Mouse (Mus musculus): Measurements from ENCODE around the gene Slc28a1.
A peak's percentile ranks its signal among the peaks of the same experiment; 100 is the strongest.

The Slc28a1 gene

DNA sequence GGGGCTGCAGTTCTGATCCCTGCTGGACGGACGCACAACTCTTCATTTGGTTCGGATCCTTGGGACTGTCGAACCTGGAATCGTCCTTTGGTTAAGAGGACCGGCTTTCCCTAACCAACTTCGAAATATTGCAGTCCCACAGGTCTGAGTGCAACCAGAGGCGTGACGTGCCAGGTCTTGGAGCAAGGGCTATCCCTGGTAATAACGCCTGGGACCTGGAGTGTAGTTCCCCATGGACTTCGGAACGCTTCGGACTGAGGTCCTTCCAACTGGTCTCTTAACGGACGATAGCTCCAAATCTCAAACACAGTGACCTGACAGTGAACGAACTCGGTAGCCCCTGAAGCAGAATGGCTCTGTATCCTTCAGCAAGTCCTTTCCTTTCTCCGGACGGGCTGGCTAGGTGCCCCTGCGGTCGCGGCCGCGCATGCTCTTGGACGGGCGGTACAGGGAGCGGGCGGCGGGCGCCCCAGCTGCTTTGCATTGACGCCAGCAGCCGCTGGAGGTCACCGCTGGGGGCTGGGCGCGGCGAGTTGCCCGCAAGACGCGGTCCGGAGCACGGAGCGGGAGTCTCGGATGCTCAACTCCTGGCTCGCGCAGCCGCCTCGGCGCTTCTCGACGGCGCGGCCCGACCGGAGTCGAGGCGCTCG lies 98.2 kb downstream of the Slc28a1 start:
- DNase-seq (ENCODE audit: inconsistent ontology term): peak; percentile 86

DNA sequence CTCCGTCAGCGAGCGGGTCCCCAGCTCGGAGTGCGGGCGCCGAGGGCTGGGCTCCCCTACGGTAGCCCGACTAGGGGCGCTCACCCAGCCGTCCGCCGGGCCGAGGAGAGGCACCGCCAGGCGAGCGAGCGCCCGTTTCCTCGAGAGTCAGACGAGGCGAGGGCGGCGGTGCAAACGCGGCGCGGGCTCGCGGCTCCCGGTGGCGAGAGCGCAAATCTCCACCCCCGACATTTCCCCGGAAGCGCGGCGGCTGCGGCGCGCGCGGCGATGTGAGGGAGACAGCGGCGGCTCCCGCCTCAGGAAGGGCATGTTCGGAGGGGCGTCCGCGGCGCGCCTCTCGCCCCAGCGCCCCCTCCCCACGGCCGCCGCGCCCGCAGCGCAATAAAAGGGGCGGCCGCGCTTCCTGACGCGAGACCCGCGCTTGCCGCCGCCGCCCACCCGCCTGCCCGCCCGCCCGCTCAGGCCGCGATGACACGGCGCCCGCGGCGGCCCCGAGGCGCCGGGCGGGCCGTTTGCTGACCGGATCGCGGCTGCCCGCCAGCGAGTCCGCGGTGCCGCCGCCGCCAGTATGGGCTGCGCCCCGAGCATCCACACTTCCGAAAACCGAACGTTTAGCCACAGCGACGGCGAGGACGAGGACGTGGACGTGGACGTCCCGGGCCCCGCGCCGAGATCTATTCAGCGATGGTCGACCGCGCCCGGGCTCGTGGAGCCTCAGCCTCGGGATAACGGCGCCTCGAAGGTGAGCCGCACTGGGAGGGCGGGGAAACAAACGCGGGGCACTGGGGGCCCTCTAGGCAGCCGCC lies 99.0 kb downstream of the Slc28a1 start, which contains the start of gene Pde8a:
Pde8a (plus strand) TSS at position 250 of the 806 bp plus-strand sequence.
- peak; percentile 12 for DNase-seq (ENCODE audit: inconsistent ontology term)

DNA sequence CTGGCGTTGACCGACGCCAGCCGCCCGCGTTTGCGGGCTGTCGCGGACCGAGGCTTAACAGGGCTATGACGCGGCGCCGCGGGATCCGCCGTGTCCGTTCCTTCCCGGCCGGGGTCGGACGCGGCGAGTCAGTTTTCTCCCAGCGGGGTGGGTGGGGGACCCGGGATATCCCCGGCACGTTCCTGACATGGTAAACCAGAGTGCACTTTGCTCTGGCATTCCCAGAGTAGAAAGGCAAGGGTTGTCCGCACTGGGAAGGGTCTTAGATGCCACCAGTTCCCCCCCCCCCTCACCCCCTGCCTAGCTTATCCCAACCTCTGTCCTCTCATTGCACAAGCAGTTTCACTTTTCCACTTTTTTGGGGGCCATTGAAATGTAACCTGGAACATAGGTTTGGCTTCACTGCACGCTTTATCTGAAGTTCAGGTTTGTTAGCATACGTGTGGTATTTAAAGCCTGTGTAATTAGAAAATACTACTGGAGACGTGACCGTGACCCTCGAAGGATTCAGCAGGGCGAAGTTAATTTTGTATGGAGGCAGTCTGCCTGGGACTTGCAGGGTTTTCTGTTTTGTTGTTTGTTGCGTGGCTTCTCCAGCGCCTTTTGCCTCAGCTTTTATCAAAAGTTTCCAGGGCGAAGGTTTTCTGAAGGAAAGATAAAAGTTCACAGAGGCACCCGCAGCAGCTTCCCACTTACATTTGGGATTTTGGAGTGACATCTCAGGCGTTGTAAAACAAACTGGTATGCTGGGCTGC lies 99.7 kb downstream of the Slc28a1 start:
- peak; percentile 11 for DNase-seq (ENCODE audit: inconsistent ontology term)

DNA sequence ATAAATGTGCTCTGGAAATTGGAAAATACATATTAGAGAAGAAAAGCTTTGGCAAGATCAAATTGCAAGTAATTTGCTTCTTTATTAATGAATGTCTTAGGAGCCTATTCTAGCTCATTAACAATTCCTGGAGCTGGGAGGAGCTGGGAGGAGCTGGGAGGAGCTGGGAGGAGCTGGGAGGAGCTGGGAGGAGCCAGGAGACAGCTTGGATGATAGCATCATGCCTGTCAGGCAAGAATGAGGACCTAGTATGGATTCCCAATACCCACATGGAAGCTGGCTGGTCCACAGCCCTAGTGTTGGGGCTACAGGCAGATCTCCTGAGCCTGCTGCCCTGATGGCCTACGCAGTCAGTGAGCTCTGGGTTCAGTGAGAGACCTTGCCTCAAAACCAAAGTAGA lies 101.4 kb downstream of the Slc28a1 start:
- DNase-seq (ENCODE audit: inconsistent ontology term): no peak

DNA sequence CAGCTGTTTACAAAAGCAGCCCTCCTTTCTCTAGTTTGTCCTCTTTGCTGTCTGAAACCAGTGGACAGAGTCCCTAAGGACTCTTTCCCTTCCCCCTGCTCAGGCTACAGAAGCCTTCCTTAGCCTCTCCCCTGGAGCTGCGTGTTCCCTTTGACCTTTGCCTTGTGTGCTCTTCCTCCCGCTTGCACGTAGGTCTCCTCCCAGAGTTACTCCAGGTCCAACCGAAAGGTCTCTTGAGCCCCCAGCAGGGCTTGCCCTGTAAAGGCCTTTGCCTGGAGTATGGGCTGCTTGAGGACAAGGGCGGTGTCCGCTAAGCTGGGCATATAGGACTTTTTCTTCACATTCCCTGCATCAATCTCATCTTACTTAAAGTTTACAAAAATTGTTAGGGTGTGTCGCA lies 104.7 kb downstream of the Slc28a1 start:
- no peak for DNase-seq (ENCODE audit: inconsistent ontology term)

Data from Muller cell, postnatal 12 days (primary cell).